Mouse (Mus musculus) left cerebral cortex, adult 8-10 months (tissue): ENCODE data around the gene Slc38a9. TPM values are rescaled to one million over a fixed set of nuclear protein-coding genes. Genes with fewer than 3 reads are reported as not detected.
"Not testable (repeated sequence)": the region's sequence is repeated elsewhere in the genome, so short reads cannot be mapped to it uniquely, and the experiment has no call there.

Experiments
- DNase-seq, 2 experiments: peaks; one replicate each; pipeline ENCODE4 v3.0.0; 2022; ENCODE audit warnings: low spot score in 2 of 2
- total RNA-seq, 4 experiments: library from RNA; stranded (reverse); gene quantifications; 2 replicates each; pipeline ENCODE4 v1.2.4; 2022

Slc38a9 gene
- total RNA-seq, 4 experiments from 2014 or later: 21.0 to 30.3 (median 26.1) TPM

- no peak for DNase-seq
These were observed 22.8 kb downstream of the Slc38a9 start for GRCm38 (mm10) chr13:112683312-112683711.

DNA sequence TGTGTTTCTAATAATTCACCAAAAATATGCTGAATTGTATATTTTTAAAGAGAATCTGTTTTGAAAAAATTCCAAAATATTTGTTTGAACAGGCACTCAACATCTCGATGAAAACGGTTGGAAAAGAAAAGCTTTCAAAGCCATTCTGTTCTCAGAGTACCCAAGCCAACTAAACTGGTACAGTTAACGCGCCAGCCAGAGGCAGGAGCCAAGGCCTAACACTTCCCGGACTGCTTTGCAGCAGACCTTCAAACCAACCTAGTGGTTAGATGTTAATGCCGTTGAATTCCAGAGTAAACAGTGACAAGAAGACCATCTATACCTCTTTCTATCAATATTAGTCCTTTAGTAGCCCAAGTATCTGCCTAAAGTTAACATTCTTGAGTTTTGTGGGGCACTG lies 23.4 kb downstream of the Slc38a9 start:
- no peak for DNase-seq

- DNase-seq: no peak
These were observed 25.6 kb downstream of the Slc38a9 start for GRCm38 (mm10) chr13:112686155-112686554.

- DNase-seq: no peak
These were observed 32.5 kb downstream of the Slc38a9 start for GRCm38 (mm10) chr13:112692870-112693553.

DNA sequence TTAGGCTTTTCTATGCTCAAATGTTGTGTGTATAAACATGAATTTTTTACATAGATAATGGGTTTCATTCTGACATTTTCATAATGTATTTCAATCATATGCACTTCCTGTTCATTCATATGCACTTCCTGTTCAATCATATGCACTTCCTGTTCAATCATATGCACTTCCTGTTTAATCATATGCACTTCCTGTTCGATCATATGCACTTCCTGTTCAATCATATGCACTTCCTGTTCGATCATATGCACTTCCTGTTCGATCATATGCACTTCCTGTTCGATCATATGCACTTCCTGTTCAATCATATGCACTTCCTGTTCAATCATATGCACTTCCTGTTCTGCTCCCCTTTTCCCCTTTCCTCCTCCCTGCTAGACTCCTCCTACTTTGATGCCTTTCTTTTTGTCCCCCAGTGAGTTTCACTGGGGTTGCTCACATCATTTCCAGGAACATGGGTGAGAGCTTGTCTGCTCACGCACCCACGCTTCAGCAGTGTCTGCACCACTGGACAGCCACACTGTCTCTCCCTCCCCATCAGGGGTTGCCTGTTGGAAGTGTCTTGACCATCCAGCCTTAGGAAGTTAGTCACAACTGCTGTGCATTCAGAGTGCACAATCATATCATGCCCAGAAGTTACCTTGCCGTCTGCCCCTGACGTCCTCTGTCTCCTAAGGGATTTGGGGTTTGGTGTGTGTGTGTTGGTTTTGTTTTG lies 35.1 kb downstream of the Slc38a9 start:
- DNase-seq: no peak

DNA sequence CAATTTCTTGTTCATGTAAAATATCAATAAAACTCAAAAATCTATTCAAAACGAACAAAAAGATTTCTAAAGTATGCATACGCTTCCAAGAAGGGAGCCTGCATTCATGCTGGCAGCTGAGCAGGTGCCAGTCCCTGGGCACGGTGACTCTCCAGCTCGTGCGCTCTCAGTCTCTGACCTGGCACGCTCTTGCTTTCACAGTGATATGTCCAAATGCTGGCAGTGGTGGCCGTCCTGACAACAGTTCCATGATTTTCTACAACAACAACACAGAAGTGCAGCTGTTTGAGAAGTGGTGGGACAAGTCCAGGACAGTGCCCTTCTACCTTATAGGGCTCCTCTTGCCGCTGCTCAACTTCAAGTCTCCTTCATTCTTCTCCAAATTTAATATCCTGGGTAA lies 40.7 kb downstream of the Slc38a9 start:
- DNase-seq: no peak

DNA sequence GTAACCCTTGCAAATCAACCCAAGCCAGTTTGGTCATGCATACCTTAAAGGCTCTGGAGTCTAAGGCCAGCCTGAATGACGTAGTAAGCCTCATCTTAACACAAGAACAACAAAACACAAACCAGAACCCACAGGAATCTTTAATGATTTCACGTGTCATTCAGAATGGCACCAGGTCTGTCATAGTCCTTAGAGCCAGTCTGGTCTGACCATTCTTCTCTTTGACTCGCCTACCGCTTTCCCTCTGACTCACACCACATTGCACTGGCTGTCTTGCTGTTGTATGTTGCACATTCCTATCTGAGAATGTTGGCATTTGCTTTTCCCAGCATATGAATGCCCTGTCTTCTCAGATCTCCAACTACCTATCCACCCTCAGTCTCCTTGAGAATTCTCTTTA lies 45.8 kb downstream of the Slc38a9 start:
- no peak for DNase-seq

DNA sequence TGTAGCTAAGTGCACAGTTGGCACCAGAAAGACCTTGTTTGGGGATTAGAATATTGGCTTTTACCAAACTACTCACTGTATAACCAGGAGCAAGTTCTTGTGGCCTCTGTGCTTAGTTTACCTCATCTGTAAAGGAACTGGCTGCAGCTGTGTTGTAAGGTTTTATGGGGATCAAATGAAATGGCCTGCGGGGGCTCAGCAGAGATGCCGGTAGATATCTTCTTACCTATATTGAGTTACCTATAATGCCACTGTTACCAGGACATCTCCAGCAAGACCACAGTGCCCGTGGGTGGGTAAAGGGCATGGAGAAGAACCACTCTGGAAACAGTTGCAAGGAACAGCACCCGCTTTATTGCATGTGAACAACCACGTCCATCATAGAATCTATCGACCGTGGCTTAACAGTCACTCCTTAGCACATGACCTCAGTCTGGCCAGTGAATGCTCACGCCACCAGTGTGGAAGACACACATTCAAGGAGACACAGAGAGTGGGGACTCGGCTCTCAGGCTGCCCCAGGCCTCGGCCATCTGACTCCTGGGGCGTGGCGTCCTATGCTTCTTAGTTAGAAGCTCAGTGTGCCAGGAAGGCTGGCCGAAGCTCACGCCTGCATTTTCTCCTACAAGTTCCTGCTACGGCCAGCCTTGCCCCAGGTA lies 59.7 kb downstream of the Slc38a9 start:
- DNase-seq: no peak

DNA sequence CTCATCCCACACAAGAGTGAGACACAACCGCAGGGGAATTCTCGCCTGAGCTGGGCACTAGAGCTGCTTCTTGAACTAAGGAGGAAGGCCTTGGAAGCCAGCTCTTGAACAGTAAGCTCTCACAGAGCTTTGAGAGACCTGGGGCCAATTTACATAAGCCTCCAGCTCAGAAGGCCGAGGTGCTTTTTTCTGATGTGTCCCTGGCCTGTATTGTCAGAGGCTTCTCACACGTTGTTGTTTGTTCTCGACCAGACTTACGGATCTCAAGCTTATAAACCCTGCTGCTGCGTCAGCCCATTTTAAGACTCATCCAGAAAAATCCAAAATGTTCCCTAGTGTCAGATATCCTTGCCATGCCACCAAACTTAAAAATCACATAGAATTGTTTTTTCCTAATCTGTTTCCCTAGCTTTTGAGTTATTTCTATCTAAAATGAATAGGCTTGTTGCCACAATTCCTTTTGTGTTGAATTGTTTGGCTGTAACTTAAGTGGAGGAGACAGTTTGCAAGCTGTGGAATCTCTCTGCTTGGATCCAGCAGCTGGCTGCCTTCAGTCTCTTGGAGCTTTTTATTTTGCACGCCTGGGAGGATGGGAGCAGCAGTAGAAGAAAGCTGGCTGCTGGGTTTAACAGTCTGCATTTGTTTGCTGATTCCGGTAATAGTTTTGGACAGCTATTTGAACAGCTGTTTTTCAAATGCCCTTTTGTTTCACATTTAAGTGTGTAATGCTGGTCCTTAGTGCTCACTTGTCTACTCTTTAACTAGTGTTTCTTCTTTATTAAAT lies 61.6 kb downstream of the Slc38a9 start:
- peak in 1 of 2 experiments; percentile 23 for DNase-seq

- not testable (repeated sequence) for DNase-seq
These were observed 63.7 kb downstream of the Slc38a9 start for GRCm38 (mm10) chr13:112724260-112724659.

DNA sequence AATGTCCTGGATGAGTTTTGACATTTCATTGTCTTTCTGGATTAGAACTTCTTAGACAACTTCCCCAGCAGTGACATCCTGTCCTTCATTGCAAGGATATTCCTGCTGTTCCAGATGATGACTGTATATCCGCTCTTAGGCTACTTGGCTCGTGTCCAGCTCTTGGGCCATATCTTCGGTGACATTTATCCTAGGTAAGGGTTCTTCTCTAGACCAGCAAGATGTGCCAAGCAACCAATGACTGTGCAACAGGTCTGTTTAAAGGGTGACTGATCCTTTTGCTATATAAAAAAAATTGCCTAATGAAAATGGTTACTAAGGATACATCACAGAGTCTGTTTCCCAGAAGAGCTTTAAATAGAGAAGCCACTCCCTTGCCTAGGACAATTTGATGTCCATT lies 65.5 kb downstream of the Slc38a9 start:
- DNase-seq: no peak

GRCm38 (mm10) chr13:112733311-112733710 lies 72.8 kb downstream of the Slc38a9 start:
- no peak for DNase-seq

GRCm38 (mm10) chr13:112734906-112735713 lies 74.6 kb downstream of the Slc38a9 start:
- no peak for DNase-seq

- no peak for DNase-seq
These were observed 75.9 kb downstream of the Slc38a9 start for GRCm38 (mm10) chr13:112736407-112736806.

DNA sequence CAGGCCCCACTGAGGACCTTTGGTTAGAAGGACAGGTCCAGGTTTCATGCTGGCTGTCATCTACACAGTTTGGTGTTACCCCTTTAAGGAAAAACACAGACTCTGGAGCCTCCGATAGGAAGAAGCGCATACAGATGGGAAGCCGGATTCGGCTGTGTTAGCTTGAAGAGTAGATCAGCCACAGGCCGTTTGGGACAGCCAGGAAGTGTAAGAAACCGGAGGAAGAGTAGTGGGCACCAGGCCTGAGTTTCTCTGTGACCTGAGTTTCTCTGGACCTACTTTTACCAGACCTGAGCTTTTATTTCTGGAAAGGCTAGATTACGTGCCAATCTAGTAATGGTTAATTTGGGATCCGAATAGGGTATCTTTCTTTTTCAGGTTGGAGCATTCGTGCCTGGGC lies 76.6 kb downstream of the Slc38a9 start:
- DNase-seq: no peak

GRCm38 (mm10) chr13:112738005-112738404 lies 77.5 kb downstream of the Slc38a9 start:
- DNase-seq: no peak

GRCm38 (mm10) chr13:112740073-112740472 lies 79.5 kb downstream of the Slc38a9 start:
- no peak for DNase-seq

- DNase-seq: no peak
These were observed 81.7 kb downstream of the Slc38a9 start for GRCm38 (mm10) chr13:112742076-112742830.

- DNase-seq: no peak
These were observed 83.1 kb downstream of the Slc38a9 start for GRCm38 (mm10) chr13:112743647-112744046.
